Mouse (Mus musculus) adrenal gland, postnatal 14 days (tissue): ENCODE data around the gene Cd300e. TPM values are rescaled to one million over a fixed set of nuclear protein-coding genes. Genes with fewer than 3 reads are reported as not detected.

Source experiments
- DNase-seq: peaks from one replicate; pipeline ENCODE4 v3.0.0; 2021; ENCODE audit warnings: mixed read lengths
- long read RNA-seq, 2 experiments: library from polyadenylated mRNA; stranded (forward); transcript quantifications; one replicate each; pipeline ENCODE4 v2.0.0; 2021
- total RNA-seq: library from RNA; stranded (reverse); gene quantifications from 2 replicates; pipeline ENCODE4 v1.2.3, GENCODE M21; 2021

Gene Cd300e
- 0.30 and 0.63 TPM in 2 replicates for total RNA-seq
- long read RNA-seq, experiment 1: 0 reads
- long read RNA-seq, experiment 2, partial matches to known transcripts: 0 of 2 reads
- long read RNA-seq, experiment 2, other reads (novel, unspliced or antisense): 1 of 2 reads

GRCm38 (mm10) chr11:115062077-115062476 lies at the start of gene Cd300e:
TSS of gene Cd300e (minus strand) at chr11:115062177.
- no peak for DNase-seq

GRCm38 (mm10) chr11:115110271-115110670 lies 48.3 kb upstream of the Cd300e start:
- no peak for DNase-seq

- no peak for DNase-seq
Measured at GRCm38 (mm10) chr11:115108176-115108575, 46.2 kb upstream of the Cd300e start.

- no peak for DNase-seq
Measured at GRCm38 (mm10) chr11:115107403-115107916, 45.5 kb upstream of the Cd300e start.

GRCm38 (mm10) chr11:115106638-115107037 lies 44.7 kb upstream of the Cd300e start:
- no peak for DNase-seq

GRCm38 (mm10) chr11:115104769-115105563 lies 43.0 kb upstream of the Cd300e start:
- no peak for DNase-seq

- DNase-seq: no peak
Measured at GRCm38 (mm10) chr11:115103470-115104413, 41.8 kb upstream of the Cd300e start.

GRCm38 (mm10) chr11:115102116-115102515 lies 40.1 kb upstream of the Cd300e start:
- no peak for DNase-seq

GRCm38 (mm10) chr11:115101615-115102051 lies 39.7 kb upstream of the Cd300e start:
- DNase-seq: peak; percentile 34

- no peak for DNase-seq
Measured at GRCm38 (mm10) chr11:115100741-115101140, 38.8 kb upstream of the Cd300e start.

GRCm38 (mm10) chr11:115100032-115100621 lies 38.1 kb upstream of the Cd300e start:
- no peak for DNase-seq

GRCm38 (mm10) chr11:115099241-115099840 lies 37.4 kb upstream of the Cd300e start:
- no peak for DNase-seq

GRCm38 (mm10) chr11:115098203-115098932 lies 36.4 kb upstream of the Cd300e start:
- peak; percentile 22 for DNase-seq

- no peak for DNase-seq
Measured at GRCm38 (mm10) chr11:115092140-115092539, 30.2 kb upstream of the Cd300e start.

GRCm38 (mm10) chr11:115091362-115091901 lies 29.5 kb upstream of the Cd300e start, which contains the start of gene Rab37:
TSS of gene Rab37 (plus strand) at chr11:115091431.
- peak; percentile 62 for DNase-seq

- DNase-seq: no peak
Measured at GRCm38 (mm10) chr11:115089853-115090252, 27.9 kb upstream of the Cd300e start.

GRCm38 (mm10) chr11:115086213-115086612 lies 24.2 kb upstream of the Cd300e start:
- no peak for DNase-seq

- no peak for DNase-seq
Measured at GRCm38 (mm10) chr11:115085064-115085463, 23.1 kb upstream of the Cd300e start.

- DNase-seq: no peak
Measured at GRCm38 (mm10) chr11:115084595-115084994, 22.6 kb upstream of the Cd300e start.

GRCm38 (mm10) chr11:115083376-115084139 lies 21.6 kb upstream of the Cd300e start:
- DNase-seq: peak; percentile 83
